Mouse (Mus musculus) urinary bladder, adult 18-20 months (tissue): Measurements from ENCODE around the gene Snx9.
A peak's percentile ranks its signal among the peaks of the same experiment; 100 is the strongest.

Source experiments
- DNase-seq, 2 experiments: peaks; one replicate each; pipeline ENCODE4 v3.0.0; 2022; ENCODE audit warnings: low spot score in 2 of 2, mixed read lengths in 2 of 2

The Snx9 gene

DNA sequence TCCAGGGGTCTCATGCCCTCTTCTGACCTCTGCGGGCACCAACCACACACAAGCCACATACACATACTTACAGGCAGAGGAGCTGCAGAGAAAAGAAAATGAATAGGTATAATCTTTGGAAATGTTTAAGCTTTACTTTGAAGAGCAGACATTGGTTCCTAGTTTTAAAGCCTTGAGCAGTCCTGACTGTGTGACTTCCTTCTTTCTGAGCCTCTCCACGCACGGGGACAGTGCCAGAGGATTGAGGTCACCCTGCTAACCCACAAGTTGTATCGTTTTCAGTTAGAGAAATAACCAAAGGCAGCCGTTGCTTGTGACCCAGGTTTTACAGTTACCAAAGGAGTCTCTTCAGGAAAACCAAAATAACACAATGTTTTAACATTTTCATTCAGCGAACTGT, 87.9 kb downstream of the Snx9 start:
- no peak for DNase-seq

DNA sequence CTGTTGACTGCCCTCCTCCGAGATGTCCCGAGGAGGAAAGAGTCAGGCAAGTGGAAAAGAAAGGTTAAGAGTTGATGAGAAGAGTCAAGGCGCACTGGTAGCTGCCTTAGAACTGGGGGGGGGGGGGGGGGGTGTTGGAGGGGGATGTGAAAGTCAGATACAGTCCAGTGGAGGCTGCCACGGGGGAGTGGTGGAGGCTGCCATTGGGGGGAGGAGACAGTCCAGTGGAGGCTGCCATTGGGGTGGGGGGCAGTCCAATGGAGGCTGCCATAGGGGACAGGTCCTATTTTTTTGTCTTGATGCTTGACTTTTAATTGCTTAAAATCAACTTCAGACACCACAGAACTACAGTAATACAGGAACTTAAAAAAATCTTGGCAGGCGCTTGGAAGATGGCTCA, 91.0 kb downstream of the Snx9 start:
- no peak for DNase-seq

DNA sequence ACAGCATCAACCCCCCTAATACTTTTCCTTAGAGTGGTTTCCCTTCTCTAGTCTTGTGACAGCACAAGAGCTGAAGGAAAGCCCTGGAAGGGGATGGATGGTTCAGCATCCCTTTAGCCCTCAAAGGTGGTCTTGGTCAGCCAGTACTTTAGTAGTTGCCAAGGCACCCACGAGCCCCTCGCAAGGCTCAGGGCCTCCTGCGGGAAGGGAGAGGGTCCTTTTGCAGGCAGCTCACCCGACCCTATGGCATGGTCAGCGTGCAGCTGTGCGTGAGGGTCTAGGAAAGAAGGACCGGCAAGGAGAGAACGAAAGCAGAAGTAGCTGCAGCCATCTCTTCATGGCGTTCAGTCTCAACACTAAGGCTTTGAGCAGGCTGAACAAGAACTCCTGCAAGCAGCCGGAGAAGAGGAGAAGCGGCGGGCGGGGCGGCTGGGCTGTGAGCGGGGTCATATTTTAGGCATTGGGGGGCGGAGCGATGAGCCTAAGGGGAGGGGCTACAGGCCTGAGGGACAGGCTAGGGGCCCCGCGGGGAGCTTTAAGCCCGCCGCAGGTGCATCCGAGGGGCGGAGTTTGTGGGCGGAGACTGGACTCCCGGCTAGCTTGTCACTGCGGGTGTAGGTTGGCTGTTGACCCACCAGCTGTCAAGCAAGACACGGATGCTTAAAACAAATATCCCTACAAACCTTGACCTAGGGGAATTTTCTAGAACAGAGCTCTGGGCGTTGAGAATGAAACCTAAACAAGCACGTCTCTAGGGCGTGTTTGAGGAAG, 93.6 kb downstream of the Snx9 start:
- DNase-seq: peak; percentile 80 to 81

DNA sequence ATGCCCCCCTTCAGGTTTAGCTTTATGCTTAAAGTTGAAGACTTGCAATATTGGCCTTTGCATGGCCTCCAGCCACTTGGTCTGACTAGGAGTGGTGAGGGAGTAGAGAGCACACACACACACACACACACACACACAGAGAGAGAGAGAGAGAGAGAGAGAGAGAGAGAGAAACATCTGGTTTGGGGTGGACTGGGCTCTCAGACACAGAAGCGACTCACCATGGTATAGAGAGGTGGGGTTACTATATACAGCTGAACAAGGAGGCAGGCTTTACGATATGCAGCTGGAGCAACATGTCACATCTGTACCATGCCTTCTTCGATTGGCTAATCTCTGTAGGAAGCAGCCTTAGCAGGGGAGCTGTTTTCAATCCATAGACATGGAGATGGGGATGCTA, 94.6 kb downstream of the Snx9 start:
- no peak for DNase-seq

DNA sequence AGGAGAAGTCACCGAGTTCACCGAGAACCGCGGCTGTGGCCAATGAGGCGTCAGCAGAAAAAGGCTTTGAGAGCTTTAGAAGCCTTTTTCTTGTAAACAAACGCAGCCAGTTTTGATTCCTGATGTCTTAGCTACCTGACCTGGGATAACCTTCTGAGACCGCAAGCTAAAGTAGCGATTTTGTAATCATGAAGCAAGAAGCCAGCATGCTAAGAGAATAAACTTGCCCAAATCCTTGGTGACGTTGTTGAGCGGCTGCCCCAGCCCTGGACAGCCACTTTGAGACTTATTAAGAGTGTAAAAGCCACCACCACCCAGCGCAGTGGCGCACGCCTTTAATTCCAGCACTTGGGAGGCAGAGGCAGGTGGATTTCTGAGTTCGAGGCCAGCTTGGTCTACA, 95.1 kb downstream of the Snx9 start:
- no peak for DNase-seq

DNA sequence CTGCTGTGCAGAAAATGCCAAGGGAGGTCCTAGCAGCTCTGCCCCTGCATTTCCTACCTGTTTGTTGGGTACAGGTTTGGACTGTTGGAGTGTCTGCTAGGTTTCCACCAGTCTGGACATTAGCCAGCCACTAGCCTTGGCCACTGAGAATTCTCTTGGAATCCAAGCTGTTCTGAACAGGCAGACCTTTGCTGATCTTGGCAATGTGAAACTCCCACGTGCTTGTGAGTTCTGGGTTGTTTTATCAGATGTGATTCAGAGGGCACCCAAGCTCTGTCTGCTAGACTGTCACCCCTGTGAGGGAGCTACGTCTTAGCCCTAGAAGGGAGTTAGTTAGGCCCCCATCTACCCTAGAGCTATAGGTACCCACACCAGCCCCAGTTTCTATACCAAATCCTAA, 96.3 kb downstream of the Snx9 start:
- DNase-seq: no peak

DNA sequence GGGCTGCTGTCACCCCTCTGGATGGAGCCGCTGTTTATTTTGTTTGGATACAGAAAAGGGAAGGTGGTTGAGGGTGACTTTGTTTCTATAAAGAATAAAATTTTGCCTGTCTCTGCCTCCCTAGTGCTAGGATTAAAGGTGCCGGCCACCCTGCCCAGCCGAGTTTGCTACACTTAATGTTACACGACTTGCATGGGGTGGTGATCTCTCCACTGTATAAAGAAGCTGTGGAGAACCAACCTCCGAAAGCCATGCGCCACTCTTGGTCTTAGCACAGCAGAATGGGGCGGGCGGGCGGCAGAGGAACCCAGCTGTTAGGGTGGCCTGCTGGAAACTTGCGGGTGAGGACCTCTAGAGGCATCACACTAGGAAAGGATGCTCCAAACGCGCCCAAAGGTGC, 98.7 kb downstream of the Snx9 start:
- DNase-seq: no peak

DNA sequence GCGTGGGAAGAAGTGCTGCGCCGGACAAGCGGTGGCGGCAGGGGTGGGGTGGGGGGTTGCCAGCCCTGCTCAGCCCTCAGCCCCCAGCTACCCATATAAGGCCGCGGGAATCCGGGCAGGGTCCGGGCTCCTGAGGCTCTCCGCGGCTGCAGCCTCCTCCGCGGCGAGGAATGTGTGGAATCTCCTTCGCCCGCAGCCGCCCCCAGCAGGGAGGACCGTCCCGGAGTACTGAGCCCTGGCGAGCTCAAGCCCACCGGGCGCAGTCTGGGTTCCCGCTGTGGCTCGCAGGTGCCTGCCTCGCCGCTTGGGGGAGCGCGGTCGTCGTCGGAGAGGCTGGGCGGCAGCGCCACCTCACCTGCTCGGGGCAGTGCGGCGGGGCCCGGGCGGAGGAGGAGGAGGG, 99.7 kb downstream of the Snx9 start:
- peak; percentile 75 to 79 for DNase-seq

DNA sequence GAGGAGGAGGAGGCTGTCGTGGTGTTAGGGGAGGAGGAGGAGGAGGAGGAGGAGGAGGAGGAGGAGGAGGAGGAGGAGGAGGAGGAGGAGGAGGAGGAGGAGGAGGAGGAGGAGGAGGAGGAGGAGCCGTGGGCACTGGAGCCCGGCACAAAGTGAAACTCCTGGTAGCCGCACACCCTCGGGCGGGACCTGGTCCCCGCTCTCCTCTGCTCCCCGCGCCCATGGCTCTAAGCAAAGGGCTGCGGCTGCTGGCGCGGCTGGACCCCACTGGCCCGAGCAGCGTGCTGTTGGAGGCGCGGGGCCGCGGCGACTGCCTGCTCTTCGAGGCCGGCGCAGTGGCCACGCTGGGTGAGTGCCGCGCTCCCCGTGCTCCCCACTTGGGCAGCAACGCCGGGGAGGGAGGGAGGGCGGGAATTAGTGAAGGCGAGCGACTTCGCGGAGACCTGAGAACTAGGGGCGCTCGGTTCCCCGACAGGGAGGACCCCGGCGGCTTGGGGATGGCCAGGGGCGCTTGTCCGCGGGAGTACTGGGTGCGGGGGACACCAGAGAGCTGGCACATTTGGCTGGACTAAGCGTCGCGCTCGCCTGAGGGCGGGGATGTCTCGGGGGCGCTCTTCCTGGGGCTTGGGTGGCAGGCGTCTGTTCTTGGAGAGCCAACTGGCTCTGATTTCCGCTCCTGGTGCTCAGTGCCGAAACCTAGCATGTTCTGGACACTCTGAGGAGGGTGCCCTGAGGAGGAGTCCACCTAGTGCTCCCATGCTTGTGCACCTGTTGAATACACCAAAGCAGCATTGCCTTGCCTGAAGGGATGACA, 100.3 kb downstream of the Snx9 start, which contains the start of gene Synj2:
TSS of gene Synj2 (plus strand) at position 51 of the 814 bp plus-strand sequence.
- peak in 1 of 2 experiments; percentile 73 for DNase-seq

DNA sequence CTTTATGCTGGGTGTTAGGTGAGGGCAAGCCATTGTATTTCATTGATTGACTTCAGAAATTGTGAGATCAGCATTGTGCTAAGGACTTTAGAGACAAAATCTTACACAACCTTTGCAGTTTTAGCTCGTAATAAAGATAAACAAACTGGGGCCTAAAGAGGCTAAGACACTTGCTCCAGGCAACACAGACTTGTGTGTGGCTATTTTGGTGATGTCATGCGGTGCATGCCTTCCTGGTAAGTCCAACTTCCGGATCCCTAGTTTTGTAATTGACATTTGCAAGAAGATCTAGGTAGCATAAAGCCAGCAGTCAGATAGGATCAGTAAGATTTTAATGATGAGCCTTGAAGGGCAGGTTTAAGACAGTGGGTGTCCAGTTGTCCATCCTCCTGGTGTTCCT, 101.0 kb downstream of the Snx9 start:
- DNase-seq: no peak

DNA sequence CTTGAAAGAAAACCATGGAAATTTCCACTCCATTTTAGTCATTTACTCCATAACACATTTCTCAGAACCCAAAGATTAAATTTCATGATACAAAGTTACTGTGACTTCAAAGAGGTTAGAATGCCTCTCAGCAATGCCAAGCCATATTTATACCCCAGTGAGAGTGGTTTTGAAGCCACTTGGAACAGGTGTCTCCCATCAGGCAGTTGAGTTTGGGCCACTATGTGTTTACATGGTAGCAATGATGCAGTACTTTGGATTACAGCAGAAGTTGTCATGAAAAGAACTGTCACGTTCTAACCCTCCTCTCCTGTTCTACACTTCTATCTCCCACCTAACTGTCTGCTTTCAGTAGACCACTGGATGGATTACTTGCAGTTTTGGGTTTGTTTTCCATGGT, 101.9 kb downstream of the Snx9 start:
- DNase-seq: no peak

DNA sequence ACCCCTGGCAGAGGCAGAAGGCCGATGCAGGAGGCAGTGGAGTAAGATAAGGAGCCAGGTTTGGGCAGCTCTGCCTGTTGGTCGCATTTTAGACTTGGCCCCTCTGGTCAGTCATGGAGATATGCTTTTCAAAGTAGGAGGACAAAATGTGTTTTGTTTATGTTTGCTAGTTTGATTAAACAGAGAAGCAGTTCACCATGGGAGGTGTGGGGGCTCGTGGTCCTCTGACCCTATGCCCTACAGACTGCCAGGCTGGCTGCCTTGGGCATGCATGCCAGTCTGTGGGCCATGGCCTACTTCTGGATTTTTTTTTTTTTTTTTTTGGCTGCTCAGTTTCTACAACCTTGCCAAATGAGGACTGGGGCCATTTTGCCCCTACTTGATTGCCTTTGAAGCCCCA, 105.9 kb downstream of the Snx9 start:
- DNase-seq: no peak

DNA sequence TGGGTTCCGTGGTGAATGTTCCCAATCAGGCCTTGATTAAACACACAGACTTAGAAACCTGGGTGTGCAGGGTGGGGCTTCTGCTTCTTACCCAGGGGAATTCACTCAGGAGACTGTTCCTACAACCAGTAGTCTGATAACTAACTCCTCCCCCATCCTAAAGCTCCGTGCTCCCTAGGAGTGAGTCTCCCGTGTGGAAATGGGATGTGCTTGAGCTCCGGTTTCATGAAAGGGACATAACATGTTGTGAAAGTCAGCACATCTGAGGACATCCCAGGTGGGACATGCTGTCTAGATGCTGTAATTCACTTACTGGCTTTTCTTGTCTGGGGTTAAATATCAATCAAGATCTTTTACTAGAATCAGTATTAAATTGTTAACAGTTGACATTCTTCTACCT, 111.3 kb downstream of the Snx9 start:
- no peak for DNase-seq

DNA sequence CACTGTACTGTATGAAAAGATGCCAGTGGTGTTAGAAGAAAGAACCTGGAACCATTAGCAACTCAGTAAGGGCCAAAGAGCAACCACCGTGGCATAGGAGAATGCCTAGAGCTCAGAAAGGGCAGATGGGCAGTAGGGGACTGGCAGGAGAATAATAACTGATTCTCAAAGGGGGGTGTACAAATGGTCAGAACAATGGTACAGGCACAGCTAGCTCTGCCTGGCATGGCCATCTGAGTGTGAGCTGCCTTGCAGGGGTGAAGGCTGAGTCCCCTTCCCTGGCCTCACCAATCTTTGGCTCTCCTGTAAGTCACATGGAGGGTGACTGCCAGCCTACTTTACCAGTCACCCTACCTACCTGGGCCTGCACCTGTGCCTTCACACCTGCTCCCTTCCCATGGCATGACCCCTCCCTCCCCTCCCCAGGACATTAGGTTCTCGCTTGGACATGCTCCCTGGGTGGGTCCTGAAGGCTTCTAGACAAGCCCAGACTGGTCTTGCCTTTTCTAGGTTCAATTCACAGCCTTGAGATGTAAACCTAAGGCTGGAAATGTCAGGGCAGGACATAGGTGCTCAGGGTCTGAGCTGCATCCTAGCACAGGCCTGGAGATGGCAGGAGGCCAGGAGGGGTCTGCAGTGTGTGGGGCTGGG, 115.3 kb downstream of the Snx9 start:
- DNase-seq: peak in 1 of 2 experiments; percentile 53

DNA sequence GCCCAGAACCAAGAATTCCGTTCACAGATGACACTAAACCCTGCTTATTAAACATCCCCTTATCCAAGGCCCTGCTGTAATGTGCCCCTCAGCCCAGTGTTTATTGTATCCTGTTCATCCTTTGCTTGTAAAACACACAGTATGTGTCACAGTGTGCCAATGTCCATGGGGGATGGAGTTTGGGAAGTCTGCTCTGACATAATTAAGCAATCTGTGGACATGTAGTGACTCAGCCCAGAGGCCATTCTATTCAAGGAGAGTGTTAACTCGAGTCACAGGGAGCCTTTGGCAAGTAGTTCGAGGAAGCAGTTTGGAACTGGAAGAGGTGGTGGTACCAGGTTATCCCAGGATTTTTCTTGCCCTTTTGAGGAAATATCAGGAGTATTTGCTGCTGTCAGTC, 116.0 kb downstream of the Snx9 start:
- peak in 1 of 2 experiments; percentile 54 for DNase-seq

DNA sequence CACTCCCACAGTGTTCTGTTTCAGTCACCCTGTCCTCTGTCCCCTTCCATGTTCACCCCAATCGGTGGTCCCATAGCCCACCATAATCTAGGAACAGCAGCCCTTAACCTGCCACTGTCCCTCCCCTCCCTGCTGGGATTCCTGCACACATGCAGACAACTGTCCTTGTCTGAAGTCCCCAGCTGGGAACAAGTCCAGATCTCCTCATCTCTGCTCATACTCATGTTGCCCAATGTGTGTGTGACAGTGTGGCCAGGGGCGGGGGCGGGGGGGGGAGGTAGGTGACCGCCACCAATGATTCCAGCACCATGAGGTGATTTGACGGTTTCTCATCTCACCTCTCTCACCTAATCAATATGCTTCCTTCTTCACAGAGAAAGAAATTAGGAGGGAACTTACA, 117.1 kb downstream of the Snx9 start:
- DNase-seq: no peak

DNA sequence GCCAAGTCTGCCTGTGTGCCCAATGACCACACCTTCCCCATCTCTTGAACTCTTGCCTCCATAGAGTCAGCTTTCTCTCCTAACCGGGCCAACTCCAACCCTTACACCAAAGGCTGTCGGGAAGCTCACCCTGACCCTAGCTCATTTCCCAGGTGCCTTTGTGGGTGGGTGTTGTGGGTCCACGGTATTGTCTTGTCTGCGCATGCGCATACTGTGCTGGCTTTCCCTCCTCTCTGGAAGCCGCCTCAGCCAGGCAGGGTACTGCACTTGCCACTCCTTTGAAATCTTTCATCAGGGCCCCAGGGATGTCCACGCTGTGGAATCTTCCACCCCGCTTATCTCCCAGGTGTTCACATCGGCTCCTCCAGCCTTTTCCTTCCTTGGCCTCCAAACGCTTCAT, 117.5 kb downstream of the Snx9 start:
- DNase-seq: peak; percentile 33 to 53

DNA sequence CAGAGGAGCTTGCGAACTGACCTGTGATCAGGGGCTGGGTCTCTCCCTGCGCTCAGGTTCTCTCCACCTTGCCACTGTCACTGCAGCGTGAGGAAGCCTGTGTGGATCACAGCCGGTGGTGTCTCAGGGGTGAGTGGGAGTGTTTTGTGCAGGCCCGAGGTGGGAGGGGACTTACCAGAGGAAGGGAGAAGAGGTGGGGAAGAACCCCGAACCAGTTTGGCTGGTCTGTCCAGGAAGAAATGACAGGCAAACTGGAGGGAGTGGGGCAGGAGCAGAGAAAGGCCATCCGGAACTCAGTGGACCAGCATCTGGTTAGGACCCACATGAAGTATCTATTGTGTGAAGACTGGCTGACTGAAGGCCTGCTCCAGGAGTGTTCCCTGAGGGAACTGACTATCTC, 118.0 kb downstream of the Snx9 start:
- peak; percentile 65 to 80 for DNase-seq

DNA sequence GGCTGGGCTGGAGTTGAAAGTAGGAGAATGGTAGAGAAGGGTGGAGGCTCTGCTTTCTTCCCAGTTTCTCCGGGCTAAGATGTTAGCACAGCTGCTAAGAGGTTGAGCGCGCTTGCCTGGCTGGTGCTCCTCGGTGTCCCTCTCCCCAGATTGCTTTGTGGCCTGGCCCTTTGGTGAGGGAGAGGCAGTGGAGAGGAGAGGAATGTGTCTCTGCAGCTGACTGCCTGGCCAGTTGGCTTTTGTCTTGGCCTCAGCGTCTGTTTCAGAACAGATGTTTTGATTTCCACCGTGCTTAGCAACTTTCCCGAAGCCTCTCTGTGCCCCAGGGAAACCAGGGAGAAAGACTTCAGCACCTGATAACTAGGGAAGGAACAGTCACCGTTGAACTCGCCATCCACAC, 118.7 kb downstream of the Snx9 start:
- DNase-seq: peak in 1 of 2 experiments; percentile 31

DNA sequence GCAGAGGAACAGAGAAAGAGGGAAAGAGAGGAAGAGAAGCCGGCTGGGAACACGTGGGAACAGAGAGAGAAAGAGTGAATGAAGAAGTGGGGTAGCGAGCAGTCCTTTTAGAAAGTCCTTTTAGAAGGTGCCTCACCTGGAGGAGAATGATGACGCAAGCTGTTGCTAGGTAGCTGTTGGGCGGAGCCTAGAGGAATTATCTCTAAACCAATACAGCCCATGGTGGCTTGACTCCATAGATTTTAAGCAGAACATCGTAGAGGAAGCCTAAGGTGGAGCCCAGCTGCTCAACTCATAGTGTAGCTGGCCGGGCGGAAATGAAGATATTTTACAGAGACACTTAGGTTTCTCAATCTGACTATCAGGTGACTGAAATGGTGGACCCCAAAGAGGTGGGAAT, 122.6 kb downstream of the Snx9 start:
- no peak for DNase-seq

DNA sequence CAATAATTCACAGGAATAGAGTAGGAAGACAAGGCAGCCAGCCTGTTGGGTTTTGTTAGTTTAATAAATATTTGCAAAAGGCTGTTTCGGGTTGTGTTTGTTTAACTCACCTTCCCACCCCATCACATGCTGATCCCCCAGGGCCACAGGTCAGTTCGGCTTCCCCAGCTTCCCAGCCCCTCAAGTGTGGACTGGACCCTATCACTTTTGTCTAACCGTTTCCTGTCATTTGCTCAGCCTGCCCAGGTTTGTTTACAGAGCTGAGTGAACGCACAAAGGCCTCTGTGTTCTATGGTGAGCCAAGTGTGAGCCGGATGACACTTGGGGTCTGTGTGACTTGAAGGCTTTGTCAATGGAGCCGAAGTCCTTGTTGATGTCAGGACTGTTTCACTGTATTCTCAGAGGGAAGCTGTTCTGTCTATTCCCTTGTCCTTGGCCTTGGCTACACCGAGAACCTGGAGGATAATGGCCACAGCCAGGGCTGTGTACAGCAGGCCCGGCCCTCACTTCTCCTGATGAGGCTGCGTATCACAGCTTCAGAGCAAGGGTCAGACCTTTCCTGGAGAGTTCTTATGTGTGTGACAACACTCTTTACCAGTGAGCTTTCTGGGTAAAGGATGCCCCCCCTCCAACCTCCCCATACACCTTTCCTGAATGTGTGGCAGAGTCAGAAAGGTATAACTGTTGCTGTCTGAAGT, 124.1 kb downstream of the Snx9 start:
- DNase-seq: no peak

DNA sequence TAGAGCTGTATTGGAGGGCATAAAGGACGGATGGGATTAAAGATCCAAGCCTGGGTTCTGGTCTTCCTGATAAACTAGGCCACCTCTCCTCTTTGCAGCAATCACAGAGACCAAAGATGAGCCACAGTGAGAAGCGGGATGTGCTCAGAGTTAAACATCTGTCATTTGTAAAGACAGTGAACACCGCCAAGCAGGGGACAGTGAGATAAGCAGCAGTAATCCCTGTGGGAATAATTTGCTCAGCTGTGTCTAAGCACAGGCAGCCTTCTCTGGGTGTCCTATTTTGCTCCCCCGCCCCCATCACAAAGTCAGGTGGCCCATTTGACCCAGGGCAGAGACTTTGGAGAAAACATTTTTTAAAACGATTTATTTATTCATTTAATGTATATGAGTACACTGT, 125.6 kb downstream of the Snx9 start:
- no peak for DNase-seq
